Mouse (Mus musculus) embryonic fibroblast, embryonic 13.5 days (primary cell): ENCODE data around the gene Cnksr3.

ENCODE experiments used
- CTCF ChIP-seq: IDR thresholded peaks from 2 replicates; pipeline ENCODE4 v1.5.1; 2011; ENCODE audit warnings: mild to moderate bottlenecking, control low read depth, low read length, moderate library complexity, borderline replicate concordance; ENCODE audit not compliant: insufficient read depth
- POLR2A ChIP-seq: IDR thresholded peaks from 2 replicates; pipeline ENCODE4 v1.6.1; 2011; ENCODE audit warnings: low read depth, mild to moderate bottlenecking, control low read depth, low read length, moderate library complexity

DNA sequence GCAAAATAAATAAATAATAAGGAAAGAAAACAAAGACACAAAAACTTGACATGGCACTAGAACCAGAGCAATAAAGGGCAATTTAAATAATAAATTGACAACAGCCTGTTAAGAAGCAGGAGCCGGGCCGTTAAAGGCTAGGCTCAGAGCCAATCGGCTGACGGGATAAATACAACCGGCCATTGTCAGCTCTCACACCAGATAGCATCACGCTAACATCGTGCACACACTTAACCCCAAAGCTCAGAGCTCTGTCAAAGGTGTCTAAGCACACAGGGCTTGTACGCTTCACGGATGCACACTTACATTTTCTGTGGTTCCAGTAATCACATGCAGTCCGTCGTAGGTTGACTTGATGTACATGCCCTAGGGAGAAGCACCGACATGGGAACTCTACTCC lies 74.0 kb downstream of the Cnksr3 start:
- TF ChIP-seq CTCF = no peak
- no peak for TF ChIP-seq POLR2A
